Mouse (Mus musculus): ENCODE measurements around the gene Agfg2.

- TF ChIP-seq CTCF (IDR thresholded peaks at IDR 0.05; ENCODE audit: borderline replicate concordance, insufficient read depth, low read depth, low read length) (no peak), POLR2A (IDR thresholded peaks at IDR 0.05; ENCODE audit: borderline replicate concordance, insufficient read depth, low read length) (no peak)
Measured at GRCm38 (mm10) chr5:137733638-137734288, 49.2 kb upstream of the Agfg2 start.

Measured in cerebellum, adult 2 months (tissue).